Mouse (Mus musculus) midbrain, postnatal 0 days (tissue): ENCODE results near the gene Fam49a. TPM values are rescaled to one million over a fixed set of nuclear protein-coding genes. Genes with fewer than 3 reads are reported as not detected.
A peak's percentile ranks its signal among the peaks of the same experiment; 100 is the strongest.

Experiments
- ATAC-seq: fragments of 200-750 bp; cut with Nextera tagmentation; 2 replicates; pipeline ENCODE4 v1.8.0; 2017; ENCODE audit warnings: moderate number of reproducible peaks, mild to moderate bottlenecking, moderate TSS enrichment, moderate library complexity; ENCODE audit not compliant: low FRiP score
- DNase-seq: peaks from one replicate; pipeline ENCODE4 v3.0.0-alpha.2; 2015; ENCODE audit warnings: low spot score
- H3K27ac ChIP-seq: fragments of 300-500 bp; sonication (generic); 2 replicates; pipeline ENCODE4 v1.5.1; 2014; ENCODE audit warnings: low read depth, mild to moderate bottlenecking, low read length, mixed read lengths
- H3K27me3 ChIP-seq: fragments of 300-500 bp; sonication (generic); 2 replicates; pipeline ENCODE4 v1.6.1; 2014; ENCODE audit warnings: low read length, control low read depth, mixed read lengths; ENCODE audit not compliant: insufficient read depth
- H3K36me3 ChIP-seq: fragments of 300-500 bp; sonication (generic); 2 replicates; pipeline ENCODE4 v1.6.1; 2014; ENCODE audit warnings: low read length, control low read depth, mixed read lengths; ENCODE audit not compliant: insufficient read depth
- H3K4me1 ChIP-seq: fragments of 300-500 bp; sonication (generic); 2 replicates; pipeline ENCODE4 v1.6.1; 2014; ENCODE audit warnings: mild to moderate bottlenecking, control low read depth, antibody characterized with exemption, low read length, mixed read lengths; ENCODE audit not compliant: insufficient read depth
- H3K4me2 ChIP-seq: fragments of 300-500 bp; sonication (generic); 2 replicates; pipeline ENCODE4 v1.6.1; 2014; ENCODE audit warnings: low read depth, mild to moderate bottlenecking, low read length, mixed read lengths; ENCODE audit not compliant: poor library complexity, severe bottlenecking
- H3K4me3 ChIP-seq: fragments of 300-500 bp; sonication (generic); 2 replicates; pipeline ENCODE4 v1.5.1; 2014; ENCODE audit warnings: low read depth, mild to moderate bottlenecking, low read length, moderate library complexity
- H3K9ac ChIP-seq: fragments of 300-500 bp; sonication (generic); replicated peaks from 2 replicates; pipeline ENCODE4 v1.6.1; 2014; ENCODE audit warnings: mild to moderate bottlenecking, low read length, moderate library complexity, mixed read lengths; ENCODE audit not compliant: poor library complexity, severe bottlenecking
- H3K9me3 ChIP-seq: fragments of 300-500 bp; sonication (generic); 2 replicates; pipeline ENCODE4 v1.6.1; 2016; ENCODE audit warnings: low read length, control low read depth
- CTCF ChIP-seq: IDR thresholded peaks from 2 replicates; pipeline ENCODE4 v1.5.1; 2016; ENCODE audit warnings: antibody characterized with exemption, mild to moderate bottlenecking
- WGBS: fragments of 180-500 bp; shearing (Covaris S2); extraction: QIAGEN DNeasy Blood & Tissue Kit; methylation state at CpG from one replicate; pipeline ENCODE4 v1.1.7; 2014; 5-methylcytosine and 5-hydroxymethylcytosine counted together
- polyA plus RNA-seq: library from polyadenylated mRNA; unstranded; fragments of >200 nt; fragmentation: Nextera tagmentation; extraction: Ambion mirVana; gene quantifications from 2 replicates; pipeline ENCODE4 v1.2.1, GENCODE M21; 2015
- total RNA-seq: library from RNA; depleted of rRNA; stranded (reverse); fragments of >200 nt; gene quantifications from 2 replicates; pipeline ENCODE4 v1.2.3, GENCODE M21; 2014

The Fam49a gene
- total and polyA plus RNA-seq, 2 experiments from 2014 or later: 58.3 to 88.2 TPM

GRCm38 (mm10) chr12:12294380-12295171, 32.6 kb downstream of the Fam49a start:
- no peak for TF ChIP-seq CTCF
- WGBS: 94% methylated on average over 5 of the region's 5 CpGs
- no peak for DNase-seq

GRCm38 (mm10) chr12:12298451-12298850, 36.5 kb downstream of the Fam49a start:
- no peak for ATAC-seq
- no peak overlapping the region for H3K27ac ChIP-seq
- H3K9ac ChIP-seq: no peak overlapping the region
- no peaks in the 10 kb centered on the region for H3K4me1 ChIP-seq
- 96% methylated on average over 7 of the region's 7 CpGs for WGBS
- H3K4me3 ChIP-seq: no peak overlapping the region
- no peak for DNase-seq
- no peak for TF ChIP-seq CTCF
- no peaks in the 10 kb centered on the region for H3K36me3 ChIP-seq
- H3K27me3 ChIP-seq: no peaks in the 10 kb centered on the region
- H3K9me3 ChIP-seq: no peaks in the 10 kb centered on the region
- no peak overlapping the region for H3K4me2 ChIP-seq

More at GRCm38 (mm10) chr12:12294380-12295171, 32.6 kb downstream of the Fam49a start:
- Histone ChIP-seq H3K27ac (no peak overlapping the region), H3K4me1 (peaks cover 9% of the 10 kb centered on the region; the same call in 1 of the 2 replicates), H3K36me3 (no peaks in the 10 kb centered on the region), H3K4me2 (no peak overlapping the region), H3K9ac (no peak overlapping the region), H3K4me3 (no peak overlapping the region), H3K9me3 (no peaks in the 10 kb centered on the region), H3K27me3 (no peaks in the 10 kb centered on the region)
- ATAC-seq: no peak

- H3K4me3 ChIP-seq: no peak overlapping the region
- WGBS: 76% methylated on average over 2 of the region's 2 CpGs
- peak; percentile 35 for DNase-seq
These were observed 37.4 kb downstream of the Fam49a start for GRCm38 (mm10) chr12:12299303-12299702.

GRCm38 (mm10) chr12:12301149-12301548, 39.2 kb downstream of the Fam49a start:
- Histone ChIP-seq H3K4me3 (no peak overlapping the region), H3K27ac (no peak overlapping the region), H3K4me2 (no peak overlapping the region), H3K9me3 (no peaks in the 10 kb centered on the region), H3K36me3 (peaks cover 6% of the 10 kb centered on the region; the same call in 1 of the 2 replicates), H3K4me1 (no peaks in the 10 kb centered on the region), H3K27me3 (no peaks in the 10 kb centered on the region), H3K9ac (no peak overlapping the region)
- whole genome bisulfite sequencing: 86% methylated on average over 2 of the region's 2 CpGs
- no peak for ATAC-seq
- TF ChIP-seq CTCF: no peak
- DNase-seq: no peak

More at GRCm38 (mm10) chr12:12299303-12299702, 37.4 kb downstream of the Fam49a start:
- H3K36me3 ChIP-seq: peaks cover under 1% of the 10 kb centered on the region; the same call in 1 of the 2 replicates
- no peak overlapping the region for H3K4me2 ChIP-seq
- H3K9ac ChIP-seq: no peak overlapping the region
- TF ChIP-seq CTCF: no peak
- no peaks in the 10 kb centered on the region for H3K4me1 ChIP-seq
- no peak overlapping the region for H3K27ac ChIP-seq
- H3K9me3 ChIP-seq: no peaks in the 10 kb centered on the region
- no peak for ATAC-seq
- no peaks in the 10 kb centered on the region for H3K27me3 ChIP-seq

- Histone ChIP-seq H3K27ac (no peak overlapping the region), H3K4me3 (no peak overlapping the region), H3K9me3 (no peaks in the 10 kb centered on the region), H3K27me3 (no peaks in the 10 kb centered on the region), H3K4me1 (no peaks in the 10 kb centered on the region), H3K36me3 (peaks cover 6% of the 10 kb centered on the region; the same call in 1 of the 2 replicates), H3K4me2 (no peak overlapping the region), H3K9ac (no peak overlapping the region)
- WGBS: 54% methylated on average over 4 of the region's 4 CpGs
- ATAC-seq: no peak
- peak; percentile 25; the same call in 1 of the 2 replicates for TF ChIP-seq CTCF
- DNase-seq: no peak
These were observed 39.9 kb downstream of the Fam49a start for GRCm38 (mm10) chr12:12301815-12302214.

- no peak overlapping the region for H3K9ac ChIP-seq
- ATAC-seq (no peak), DNase-seq (no peak)
- 98% methylated on average over 3 of the region's 3 CpGs for WGBS
- H3K27me3 ChIP-seq: no peaks in the 10 kb centered on the region
- no peaks in the 10 kb centered on the region for H3K9me3 ChIP-seq
- H3K27ac ChIP-seq: no peak overlapping the region
- no peak overlapping the region for H3K4me3 ChIP-seq
- no peaks in the 10 kb centered on the region for H3K4me1 ChIP-seq
- peaks cover 12% of the 10 kb centered on the region; the same call in 1 of the 2 replicates for H3K36me3 ChIP-seq
- no peak for TF ChIP-seq CTCF
- H3K4me2 ChIP-seq: no peak overlapping the region
These were observed 44.3 kb downstream of the Fam49a start for GRCm38 (mm10) chr12:12306214-12306613.
